Mouse (Mus musculus) lung, embryonic 15.5 days (tissue): Measurements from ENCODE around the gene Dmd. TPM values are rescaled to one million over a fixed set of nuclear protein-coding genes. Genes with fewer than 3 reads are reported as not detected.

Experiments used
- ATAC-seq: fragments of 200-750 bp; cut with Nextera tagmentation; 2 replicates; pipeline ENCODE4 v1.8.0; 2017; ENCODE audit warnings: moderate number of reproducible peaks, borderline replicate concordance; ENCODE audit not compliant: low FRiP score, low TSS enrichment; ENCODE audit errors: extremely low read depth
- H3K27ac ChIP-seq: fragments of 300-500 bp; sonication (generic); 2 replicates; pipeline ENCODE4 v1.5.1; 2015; ENCODE audit warnings: moderate library complexity, mild to moderate bottlenecking, inconsistent platforms
- H3K27me3 ChIP-seq: fragments of 300-500 bp; sonication (generic); 2 replicates; pipeline ENCODE4 v1.6.1; 2015; ENCODE audit warnings: inconsistent platforms
- H3K36me3 ChIP-seq: fragments of 300-500 bp; sonication (generic); 2 replicates; pipeline ENCODE4 v1.6.1; 2015; ENCODE audit warnings: inconsistent platforms
- H3K4me1 ChIP-seq: fragments of 300-500 bp; sonication (generic); 2 replicates; pipeline ENCODE4 v1.6.1; 2015; ENCODE audit warnings: inconsistent platforms
- H3K4me2 ChIP-seq: fragments of 300-500 bp; sonication (generic); 2 replicates; pipeline ENCODE4 v1.6.1; 2015; ENCODE audit warnings: inconsistent platforms, mild to moderate bottlenecking, moderate library complexity
- H3K4me3 ChIP-seq: fragments of 300-500 bp; sonication (generic); 2 replicates; pipeline ENCODE4 v1.5.1; 2015; ENCODE audit warnings: mild to moderate bottlenecking, inconsistent platforms
- H3K9ac ChIP-seq: fragments of 300-500 bp; sonication (generic); 2 replicates; pipeline ENCODE4 v1.6.1; 2015; ENCODE audit warnings: inconsistent platforms
- H3K9me3 ChIP-seq: fragments of 300-500 bp; sonication (generic); 2 replicates; pipeline ENCODE4 v1.6.1; 2016; ENCODE audit warnings: inconsistent platforms
- WGBS: fragments of 180-500 bp; shearing (Covaris S2); methylation state at CpG from one replicate; pipeline ENCODE4 v1.1.7; 2015; 5-methylcytosine and 5-hydroxymethylcytosine counted together
- polyA plus RNA-seq: library from polyadenylated mRNA; unstranded; fragments of >200 nt; fragmentation: Nextera tagmentation; extraction: Ambion mirVana; gene quantifications from 2 replicates; pipeline ENCODE4 v1.2.1, GENCODE M21; 2015

The Dmd gene
- polyA plus RNA-seq, 1 experiment from 2014 or later, result 28.1 TPM

- Histone ChIP-seq H3K4me2 (no peak overlapping the region), H3K4me3 (no peak overlapping the region), H3K27me3 (no peaks in the 10 kb centered on the region), H3K36me3 (no peaks in the 10 kb centered on the region), H3K4me1 (no peaks in the 10 kb centered on the region), H3K9me3 (no peaks in the 10 kb centered on the region), H3K27ac (no peak overlapping the region), H3K9ac (no peak overlapping the region)
- WGBS, result 75% methylated on average over 3 of the region's 3 CpGs
- no peak for ATAC-seq
Measured at GRCm38 (mm10) chrX:85199398-85199797, 2250.7 kb downstream of the Dmd start.

- H3K27ac ChIP-seq, result no peak overlapping the region
- H3K9ac ChIP-seq, result no peak overlapping the region
- H3K4me1 ChIP-seq, result no peaks in the 10 kb centered on the region
- no peak for ATAC-seq
- WGBS, result 72% methylated on average over 2 of the region's 2 CpGs
- H3K4me2 ChIP-seq, result no peak overlapping the region
- H3K4me3 ChIP-seq, result no peak overlapping the region
- H3K36me3 ChIP-seq, result no peaks in the 10 kb centered on the region
- H3K27me3 ChIP-seq, result no peaks in the 10 kb centered on the region
- H3K9me3 ChIP-seq, result no peaks in the 10 kb centered on the region
Measured at GRCm38 (mm10) chrX:85207001-85207400, 2258.3 kb downstream of the Dmd start.

DNA sequence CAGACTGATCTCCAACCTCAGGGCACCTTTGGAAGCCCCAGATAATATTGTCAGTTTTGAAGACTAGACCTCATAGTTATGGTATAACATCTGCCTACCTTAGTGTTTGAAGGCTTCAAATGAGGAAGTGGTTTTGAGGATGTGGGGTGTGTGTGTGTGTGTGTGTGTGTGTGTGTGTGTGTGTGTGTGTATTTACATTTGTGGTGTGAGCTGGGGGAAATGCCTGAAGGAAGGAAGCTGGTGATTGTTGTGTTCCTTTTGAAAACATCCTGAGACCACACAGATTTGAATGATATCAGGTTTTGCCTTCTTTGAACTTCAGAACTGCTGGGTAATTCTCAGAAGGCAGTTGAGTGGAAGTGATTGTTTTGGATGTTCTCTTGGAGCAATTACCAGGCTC, 2278.2 kb downstream of the Dmd start:
- Histone ChIP-seq H3K9ac (no peak overlapping the region), H3K9me3 (no peaks in the 10 kb centered on the region), H3K27me3 (no peaks in the 10 kb centered on the region), H3K4me1 (no peaks in the 10 kb centered on the region), H3K27ac (no peak overlapping the region), H3K36me3 (no peaks in the 10 kb centered on the region), H3K4me3 (no peak overlapping the region), H3K4me2 (no peak overlapping the region)
- ATAC-seq, result no peak

DNA sequence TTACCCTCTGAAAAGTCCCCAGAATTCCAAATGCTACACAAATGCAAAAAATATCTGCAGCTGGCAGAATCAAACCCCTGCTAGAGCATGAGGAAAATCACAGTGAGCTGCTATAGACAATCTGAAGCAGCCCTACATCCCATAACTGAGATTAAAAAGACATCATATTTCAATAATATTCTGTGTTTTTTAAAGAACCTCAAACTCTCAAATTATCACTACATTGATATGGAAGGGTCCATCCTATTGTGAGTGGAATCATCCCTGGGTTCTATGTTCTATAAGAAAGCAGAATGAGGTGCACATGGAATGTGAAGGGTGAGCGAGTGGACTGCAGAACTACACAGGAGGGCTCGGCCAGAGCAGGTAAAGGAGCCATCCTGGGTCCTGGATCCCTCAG, 2300.7 kb downstream of the Dmd start, which contains the start of gene Fthl17a:
Fthl17a (plus strand) TSS at position 301 of the 400 bp plus-strand sequence.
- WGBS, result 77% methylated on average over 2 of the region's 2 CpGs
- no peak within 1 kb of the TSS for H3K27ac ChIP-seq

More for the DNA sequence above, 2300.7 kb downstream of the Dmd start, which contains the start of gene Fthl17a:
- Histone ChIP-seq H3K36me3 (no peaks in the 10 kb centered on the region), H3K27me3 (no peaks in the 10 kb centered on the region), H3K4me3 (no peak within 1 kb of the TSS), H3K4me2 (no peak within 1 kb of the TSS), H3K4me1 (no peaks in the 10 kb centered on the region), H3K9ac (no peak within 1 kb of the TSS), H3K9me3 (no peaks in the 10 kb centered on the region)
- ATAC-seq, result no peak
